Mouse (Mus musculus) embryonic facial prominence, embryonic 10.5 days (tissue): ENCODE data around the gene Orai3. TPM values are rescaled to one million over a fixed set of nuclear protein-coding genes. Genes with fewer than 3 reads are reported as not detected.
A peak's percentile ranks its signal among the peaks of the same experiment; 100 is the strongest.
"Not testable (repeated sequence)": the region's sequence is repeated elsewhere in the genome, so short reads cannot be mapped to it uniquely, and the experiment has no call there.

Experiments used
- DNase-seq: peaks from one replicate; pipeline ENCODE4 v3.0.0-alpha.2; 2017; ENCODE audit warnings: low spot score
- H3K27ac ChIP-seq: fragments of 300-500 bp; sonication (generic); replicated peaks from 2 replicates; pipeline ENCODE4 v1.5.1; 2016; ENCODE audit warnings: mild to moderate bottlenecking
- H3K27me3 ChIP-seq: fragments of 300-500 bp; sonication (generic); replicated peaks from 2 replicates; pipeline ENCODE4 v1.6.1; 2016; ENCODE audit warnings: low read depth, mild to moderate bottlenecking; ENCODE audit not compliant: poor library complexity, severe bottlenecking
- H3K36me3 ChIP-seq: fragments of 300-500 bp; sonication (generic); replicated peaks from 2 replicates; pipeline ENCODE4 v1.6.1; 2016; ENCODE audit warnings: mild to moderate bottlenecking, moderate library complexity
- H3K4me1 ChIP-seq: fragments of 300-500 bp; sonication (generic); 2 replicates; pipeline ENCODE4 v1.6.1; 2016
- H3K4me3 ChIP-seq: fragments of 300-500 bp; sonication (generic); 2 replicates; pipeline ENCODE4 v1.5.1; 2016; ENCODE audit warnings: mild to moderate bottlenecking, moderate library complexity
- H3K9me3 ChIP-seq: fragments of 300-500 bp; sonication (generic); 2 replicates; pipeline ENCODE4 v1.6.1; 2016; ENCODE audit warnings: mild to moderate bottlenecking
- WGBS: fragments of 180-500 bp; shearing (Covaris S2); methylation state at CpG from one replicate; pipeline ENCODE4 v1.1.7; 2016; 5-methylcytosine and 5-hydroxymethylcytosine counted together
- polyA plus RNA-seq: library from polyadenylated mRNA; unstranded; fragments of >200 nt; fragmentation: Nextera tagmentation; extraction: Ambion mirVana; gene quantifications from 2 replicates; pipeline ENCODE4 v1.2.1, GENCODE M21; 2016

Gene Orai3
- polyA plus RNA-seq, result 12.9 and 13.6 TPM in 2 replicates

DNA sequence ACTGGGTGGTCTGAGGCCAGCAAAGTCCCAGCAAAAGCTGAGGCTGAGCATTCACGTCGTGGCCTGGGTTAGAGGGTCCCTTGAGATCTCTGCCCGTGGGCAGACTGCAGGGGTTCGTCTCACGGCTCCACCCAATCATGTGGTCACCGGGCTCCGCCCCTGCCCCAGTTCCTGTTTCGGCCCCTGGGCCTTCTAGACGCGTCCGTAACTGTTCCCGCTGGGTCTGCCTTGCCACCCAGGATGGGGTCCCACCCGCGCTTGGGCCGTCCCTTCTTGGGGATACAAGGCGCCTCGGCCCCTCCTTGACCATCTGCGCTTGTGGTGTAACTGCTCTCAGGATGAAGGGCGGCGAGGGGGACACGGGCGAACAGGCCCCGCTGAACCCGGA is at the start of gene Orai3:
TSS of gene Orai3 (plus strand) at position 165 of the 388 bp plus-strand sequence.
- peak within 1 kb of the TSS; percentile 77 for H3K4me3 ChIP-seq
- peak; percentile 87 for DNase-seq
- H3K4me1 ChIP-seq, result peaks cover 48% of the 10 kb centered on the region
- peaks cover 40% of the 10 kb centered on the region for H3K36me3 ChIP-seq
- H3K27ac ChIP-seq, result peak within 1 kb of the TSS; percentile 95
- H3K9me3 ChIP-seq, result no peaks in the 10 kb centered on the region
- no peaks in the 10 kb centered on the region for H3K27me3 ChIP-seq
- 0% methylated on average over 24 of the region's 24 CpGs for WGBS

DNA sequence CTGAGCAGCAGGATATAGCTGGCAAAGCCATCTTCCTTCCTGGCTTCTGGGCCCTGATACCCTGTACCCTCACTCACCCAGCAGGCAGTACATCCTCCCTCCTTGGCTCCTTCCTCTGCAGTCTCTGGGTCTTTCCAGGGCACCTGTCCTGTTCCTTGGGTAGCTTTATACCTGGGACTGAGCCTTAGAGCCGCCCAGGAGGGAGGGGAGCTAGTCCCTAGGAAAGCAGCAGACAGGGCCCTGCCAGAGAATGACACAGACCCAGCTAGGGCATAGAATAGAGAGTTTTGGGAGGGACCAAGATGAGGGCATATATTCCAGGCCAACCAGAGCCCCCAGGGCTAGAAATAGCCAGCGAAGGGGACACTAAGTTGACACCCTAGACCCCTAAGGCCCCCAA is 44.1 kb upstream of the Orai3 start:
- no peak for DNase-seq
- Histone ChIP-seq H3K4me1 (peaks cover 12% of the 10 kb centered on the region), H3K27ac (peak overlapping the region; percentile 35), H3K27me3 (no peaks in the 10 kb centered on the region), H3K4me3 (no peak overlapping the region), H3K36me3 (no peaks in the 10 kb centered on the region), H3K9me3 (no peaks in the 10 kb centered on the region)
- 34% methylated on average over 2 of the region's 2 CpGs for WGBS

GRCm38 (mm10) chr7:127725924-127726323 is 43.7 kb upstream of the Orai3 start:
- H3K36me3 ChIP-seq, result no peaks in the 10 kb centered on the region
- H3K27me3 ChIP-seq, result no peaks in the 10 kb centered on the region
- no peaks in the 10 kb centered on the region for H3K9me3 ChIP-seq
- no peak for DNase-seq
- peaks cover 12% of the 10 kb centered on the region for H3K4me1 ChIP-seq
- 44% methylated on average over 6 of the region's 6 CpGs for WGBS
- H3K27ac ChIP-seq, result peak overlapping the region; percentile 35
- H3K4me3 ChIP-seq, result no peak overlapping the region

GRCm38 (mm10) chr7:127727898-127728297 is 41.7 kb upstream of the Orai3 start:
- 79% methylated on average over 7 of the region's 7 CpGs for WGBS
- no peak for DNase-seq
- H3K9me3 ChIP-seq, result no peaks in the 10 kb centered on the region; the same call in 1 of the 2 replicates
- H3K36me3 ChIP-seq, result no peaks in the 10 kb centered on the region
- H3K27ac ChIP-seq, result no peak overlapping the region
- peaks cover 12% of the 10 kb centered on the region for H3K4me1 ChIP-seq
- no peak overlapping the region for H3K4me3 ChIP-seq
- no peaks in the 10 kb centered on the region for H3K27me3 ChIP-seq

DNA sequence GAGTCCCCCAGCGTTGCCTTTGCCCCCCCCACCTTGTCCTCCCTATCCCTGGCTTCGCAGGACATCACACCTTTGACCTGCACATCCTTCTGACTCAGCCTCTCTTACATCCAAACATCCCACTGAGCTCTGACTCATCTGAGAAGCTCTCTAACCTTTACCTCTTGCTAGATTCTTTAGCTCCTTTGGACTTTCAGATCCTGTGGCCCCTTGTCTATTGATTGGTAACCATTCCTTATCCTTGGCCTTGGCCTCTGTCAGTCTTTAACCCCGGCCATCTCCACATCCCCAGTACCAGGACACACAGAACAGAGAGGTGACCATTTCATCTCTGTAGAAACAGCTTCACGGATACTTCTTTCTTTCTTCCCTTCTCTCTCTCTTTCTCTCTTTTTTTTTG is 39.4 kb upstream of the Orai3 start:
- H3K27ac ChIP-seq, result no peak overlapping the region
- DNase-seq, result no peak
- 77% methylated on average over 4 of the region's 4 CpGs for WGBS
- H3K4me1 ChIP-seq, result peaks cover 12% of the 10 kb centered on the region
- no peaks in the 10 kb centered on the region for H3K36me3 ChIP-seq
- H3K27me3 ChIP-seq, result no peaks in the 10 kb centered on the region
- H3K4me3 ChIP-seq, result no peak overlapping the region
- no peaks in the 10 kb centered on the region; the same call in 1 of the 2 replicates for H3K9me3 ChIP-seq

DNA sequence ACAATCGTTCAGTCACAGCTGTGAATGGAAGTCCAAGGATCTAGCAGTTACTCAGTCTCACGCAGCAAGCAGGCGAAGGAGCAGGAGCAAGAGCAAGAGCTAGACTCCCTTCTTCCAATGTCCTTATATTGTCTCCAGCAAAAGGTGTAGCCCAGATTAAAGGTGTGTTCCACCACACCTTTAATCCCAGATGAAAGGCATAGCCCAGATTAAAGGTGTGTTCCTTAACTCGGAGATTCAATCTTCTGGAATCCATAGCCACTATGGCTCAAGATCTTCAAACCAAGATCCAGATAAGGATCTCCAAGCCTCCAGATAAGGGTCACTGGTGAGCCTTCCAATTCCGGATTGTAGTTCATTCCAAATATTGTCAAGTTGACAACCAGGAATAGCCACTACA is 37.5 kb upstream of the Orai3 start, which contains the start of gene Ctf2:
TSS of gene Ctf2 (minus strand) at position 101 of the 400 bp plus-strand sequence.
- H3K9me3 ChIP-seq, H3K27ac ChIP-seq, H3K4me1 ChIP-seq, DNase-seq, H3K36me3 ChIP-seq, H3K27me3 ChIP-seq, H3K4me3 ChIP-seq: not testable (repeated sequence)
- 80% methylated on average over 1 of the region's 5 CpGs for WGBS

GRCm38 (mm10) chr7:127744366-127745045 is 25.1 kb upstream of the Orai3 start, which contains the start of gene Fbxl19:
Gene Fbxl19 (plus strand): TSS chr7:127744543.
- 1% methylated on average over 26 of the region's 26 CpGs for WGBS

GRCm38 (mm10) chr7:127745251-127745651 is 24.4 kb upstream of the Orai3 start:
- peaks cover 29% of the 10 kb centered on the region for H3K4me1 ChIP-seq
- H3K4me3 ChIP-seq, result peak overlapping the region; percentile 96
- no peaks in the 10 kb centered on the region for H3K27me3 ChIP-seq
- peak overlapping the region; percentile 98 for H3K27ac ChIP-seq
- peak; percentile 93 for DNase-seq
- no peaks in the 10 kb centered on the region for H3K9me3 ChIP-seq
- WGBS, result under 1% methylated on average over 19 of the region's 19 CpGs
- H3K36me3 ChIP-seq, result peaks cover 28% of the 10 kb centered on the region

More at GRCm38 (mm10) chr7:127744366-127745045, 25.1 kb upstream of the Orai3 start, which contains the start of gene Fbxl19:
- Histone ChIP-seq H3K27me3 (no peaks in the 10 kb centered on the region), H3K36me3 (peaks cover 21% of the 10 kb centered on the region), H3K4me3 (peak within 1 kb of the TSS; percentile 96), H3K9me3 (no peaks in the 10 kb centered on the region), H3K27ac (peak within 1 kb of the TSS; percentile 98), H3K4me1 (peaks cover 29% of the 10 kb centered on the region)
- peak; percentile 82 for DNase-seq

- no peaks in the 10 kb centered on the region for H3K27me3 ChIP-seq
- peak overlapping the region; percentile 98 for H3K27ac ChIP-seq
- H3K4me1 ChIP-seq, result peaks cover 29% of the 10 kb centered on the region
- H3K36me3 ChIP-seq, result peaks cover 34% of the 10 kb centered on the region
- peak; percentile 95 for DNase-seq
- H3K9me3 ChIP-seq, result no peaks in the 10 kb centered on the region
- peak overlapping the region; percentile 96 for H3K4me3 ChIP-seq
- WGBS, result under 1% methylated on average over 39 of the region's 39 CpGs
Measured at GRCm38 (mm10) chr7:127745652-127746493, 23.7 kb upstream of the Orai3 start.

- peaks cover 44% of the 10 kb centered on the region for H3K36me3 ChIP-seq
- H3K9me3 ChIP-seq, result no peaks in the 10 kb centered on the region
- peak overlapping the region; percentile 98 for H3K27ac ChIP-seq
- peak; percentile 86 for DNase-seq
- H3K4me3 ChIP-seq, result peak overlapping the region; percentile 96
- no peaks in the 10 kb centered on the region for H3K27me3 ChIP-seq
- under 1% methylated on average over 62 of the region's 62 CpGs for WGBS
- H3K4me1 ChIP-seq, result peaks cover 30% of the 10 kb centered on the region
Measured at GRCm38 (mm10) chr7:127746494-127747491, 22.8 kb upstream of the Orai3 start.

DNA sequence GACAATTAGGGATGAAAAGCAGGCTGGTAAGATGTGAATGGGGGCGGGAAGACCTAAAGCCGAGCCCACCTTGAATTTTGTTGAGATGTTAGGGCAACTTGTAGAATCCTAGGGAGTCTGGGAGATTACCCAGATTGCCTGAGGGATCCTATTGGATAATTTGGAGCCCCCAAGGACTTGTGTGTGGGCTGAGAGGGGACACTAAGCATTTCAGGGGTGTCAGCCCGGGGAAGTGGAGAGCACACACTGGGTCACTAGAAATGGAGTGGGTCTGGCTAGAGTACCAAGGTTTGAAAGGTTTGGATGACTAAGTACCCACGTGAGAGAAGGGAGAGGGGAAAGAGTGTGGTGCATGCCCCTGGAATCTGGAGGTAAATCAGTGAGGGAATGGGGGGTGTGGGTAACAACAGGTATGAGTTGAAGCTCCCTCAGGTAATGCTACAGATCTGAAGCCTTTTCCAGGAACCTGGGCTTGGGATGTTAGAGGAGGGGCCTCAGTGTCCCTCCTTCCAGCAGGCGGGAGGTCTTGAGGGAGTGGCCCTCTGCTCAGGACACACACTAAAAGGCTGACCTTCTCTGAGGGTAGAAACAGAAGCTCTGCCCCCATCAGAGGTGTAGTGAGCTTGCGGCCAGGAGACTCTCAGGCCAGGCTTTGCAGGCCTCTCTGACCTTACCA is 21.9 kb upstream of the Orai3 start:
- Histone ChIP-seq H3K9me3 (no peaks in the 10 kb centered on the region), H3K4me1 (peaks cover 34% of the 10 kb centered on the region), H3K36me3 (peaks cover 53% of the 10 kb centered on the region), H3K27me3 (no peaks in the 10 kb centered on the region), H3K4me3 (peak overlapping the region; percentile 96), H3K27ac (peak overlapping the region; percentile 98)
- DNase-seq, result no peak
- WGBS, result 33% methylated on average over 6 of the region's 6 CpGs
